Mouse (Mus musculus): Measurements from ENCODE around the gene Ccser1.

DNA sequence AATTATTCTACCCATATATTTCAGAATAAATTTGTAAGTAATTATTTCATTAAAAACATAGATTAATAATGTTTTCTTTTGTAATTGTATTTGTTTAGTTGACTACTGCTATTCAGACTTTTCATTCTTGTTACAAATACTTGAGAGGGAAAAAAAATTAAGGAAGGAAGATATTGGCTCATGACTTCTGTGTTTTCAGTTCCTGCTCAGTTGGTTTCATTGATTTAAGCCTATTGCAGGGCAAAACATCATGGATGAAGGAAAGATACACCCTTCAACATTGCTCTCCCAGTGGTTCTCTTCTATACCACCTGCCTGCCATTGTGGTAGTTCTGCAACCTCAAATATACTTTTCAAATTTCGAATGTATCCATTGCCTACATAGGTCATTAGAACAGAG lies 541.1 kb downstream of the Ccser1 start:
- TF ChIP-seq ZC3H11A (IDR thresholded peaks at IDR 0.05; ENCODE audit: borderline replicate concordance, low read depth, low read length) (no peak), CHD2 (IDR thresholded peaks at IDR 0.05; ENCODE audit: low read depth, low read length) (no peak), ZNF384 (IDR thresholded peaks at IDR 0.05; ENCODE audit: low read depth, low read length) (no peak), MAFK (IDR thresholded peaks at IDR 0.05; ENCODE audit: insufficient read depth, low read depth, low read length) (no peak), HCFC1 (IDR thresholded peaks at IDR 0.05; ENCODE audit: borderline replicate concordance, insufficient read depth, low read length) (no peak)

Measured in ES-E14 (cell line).